Mouse (Mus musculus): ENCODE results near the gene Sugp1.
A peak's percentile ranks its signal among the peaks of the same experiment; 100 is the strongest.
"Not testable (repeated sequence)": the region's sequence is repeated elsewhere in the genome, so short reads cannot be mapped to it uniquely, and the experiment has no call there.

Gene Sugp1

GRCm38 (mm10) chr8:70042583-70043455 lies at the start of gene Sugp1, which contains the start of gene Mau2:
TSS of gene Sugp1 (plus strand) at chr8:70042813.
TSS of gene Mau2 (minus strand) at chr8:70042734.
- DNase-seq (ENCODE audit: inconsistent age in 2 of 2, low spot score in 1 of 2) = peak; percentile 97 to 99

GRCm38 (mm10) chr8:69995422-69995775 lies 47.2 kb upstream of the Sugp1 start:
- DNase-seq (ENCODE audit: inconsistent age in 2 of 2, low spot score in 1 of 2) = no peak

GRCm38 (mm10) chr8:69995776-69996588 lies 46.6 kb upstream of the Sugp1 start, which contains the start of gene Gatad2a:
TSS of gene Gatad2a (minus strand) at chr8:69996384.
- DNase-seq (ENCODE audit: inconsistent age in 2 of 2, low spot score in 1 of 2) = peak; percentile 100

- no peak for DNase-seq (ENCODE audit: inconsistent age in 2 of 2, low spot score in 1 of 2)
Measured at GRCm38 (mm10) chr8:69996589-69997285, 45.9 kb upstream of the Sugp1 start.

- DNase-seq (ENCODE audit: inconsistent age in 2 of 2, low spot score in 1 of 2) = no peak
Measured at GRCm38 (mm10) chr8:69998706-69999105, 43.9 kb upstream of the Sugp1 start.

- DNase-seq (ENCODE audit: inconsistent age in 2 of 2, low spot score in 1 of 2) = no peak
Measured at GRCm38 (mm10) chr8:69999236-69999635, 43.4 kb upstream of the Sugp1 start.

GRCm38 (mm10) chr8:70000226-70000625 lies 42.4 kb upstream of the Sugp1 start:
- no peak for DNase-seq (ENCODE audit: inconsistent age in 2 of 2, low spot score in 1 of 2)

- peak; percentile 62 to 84 for DNase-seq (ENCODE audit: inconsistent age in 2 of 2, low spot score in 1 of 2)
Measured at GRCm38 (mm10) chr8:70001176-70001891, 41.3 kb upstream of the Sugp1 start.

GRCm38 (mm10) chr8:70001892-70002191 lies 40.8 kb upstream of the Sugp1 start:
- not testable (repeated sequence) for DNase-seq (ENCODE audit: inconsistent age in 2 of 2, low spot score in 1 of 2)

GRCm38 (mm10) chr8:70003204-70003657 lies 39.4 kb upstream of the Sugp1 start:
- no peak for DNase-seq (ENCODE audit: inconsistent age in 2 of 2, low spot score in 1 of 2)

GRCm38 (mm10) chr8:70004345-70004744 lies 38.3 kb upstream of the Sugp1 start:
- DNase-seq (ENCODE audit: inconsistent age in 2 of 2, low spot score in 1 of 2) = no peak

- DNase-seq (ENCODE audit: inconsistent age in 2 of 2, low spot score in 1 of 2) = peak in 1 of 2 experiments; percentile 44
Measured at GRCm38 (mm10) chr8:70005178-70005577, 37.4 kb upstream of the Sugp1 start.

- not testable (repeated sequence) for DNase-seq (ENCODE audit: inconsistent age in 2 of 2, low spot score in 1 of 2)
Measured at GRCm38 (mm10) chr8:70010796-70011195, 31.8 kb upstream of the Sugp1 start.

GRCm38 (mm10) chr8:70012350-70012749 lies 30.3 kb upstream of the Sugp1 start:
- no peak for DNase-seq (ENCODE audit: inconsistent age in 2 of 2, low spot score in 1 of 2)

GRCm38 (mm10) chr8:70012763-70013162 lies 29.9 kb upstream of the Sugp1 start:
- DNase-seq (ENCODE audit: inconsistent age in 2 of 2, low spot score in 1 of 2) = no peak

GRCm38 (mm10) chr8:70015017-70015416 lies 27.6 kb upstream of the Sugp1 start:
- DNase-seq (ENCODE audit: inconsistent age in 2 of 2, low spot score in 1 of 2) = no peak

- DNase-seq (ENCODE audit: inconsistent age in 2 of 2, low spot score in 1 of 2) = no peak
Measured at GRCm38 (mm10) chr8:70023596-70023995, 19.0 kb upstream of the Sugp1 start.

GRCm38 (mm10) chr8:70026151-70026550 lies 16.5 kb upstream of the Sugp1 start:
- no peak for DNase-seq (ENCODE audit: inconsistent age in 2 of 2, low spot score in 1 of 2)

GRCm38 (mm10) chr8:70030255-70030654 lies 12.4 kb upstream of the Sugp1 start:
- DNase-seq (ENCODE audit: inconsistent age in 2 of 2, low spot score in 1 of 2) = no peak

- DNase-seq (ENCODE audit: inconsistent age in 2 of 2, low spot score in 1 of 2) = no peak
Measured at GRCm38 (mm10) chr8:70037994-70038393, 4.6 kb upstream of the Sugp1 start.

Data from adrenal gland, adult (tissue).